Mouse (Mus musculus) brain, embryonic 14.5 days (tissue): ENCODE results near the gene 1700007K13Rik.

Experiments used
- CTCF ChIP-seq: fragments of 200-500 bp; IDR thresholded peaks from 2 replicates; pipeline ENCODE4 v1.5.1; 2012; ENCODE audit warnings: inconsistent platforms, mild to moderate bottlenecking, moderate library complexity, borderline replicate concordance; ENCODE audit not compliant: insufficient read depth, insufficient read length; ENCODE audit errors: extremely low read depth
- POLR2A ChIP-seq: fragments of 200-500 bp; IDR thresholded peaks from 2 replicates; pipeline ENCODE4 v1.6.1; 2012; ENCODE audit warnings: mild to moderate bottlenecking, inconsistent platforms, borderline replicate concordance; ENCODE audit not compliant: poor library complexity, insufficient read depth, insufficient read length, severe bottlenecking; ENCODE audit errors: extremely low read depth

- peak; percentile 56 for TF ChIP-seq POLR2A
- TF ChIP-seq CTCF = 0 out of 2 replicates have a peak, but pooled peaks have one; percentile 24
These were observed 46.8 kb upstream of the 1700007K13Rik start, which contains the start of gene Ralgds for GRCm38 (mm10) chr2:28512798-28513401.
